Mouse (Mus musculus) limb, embryonic 11.5 days (tissue): ENCODE results near the gene Cdc5l. TPM values are rescaled to one million over a fixed set of nuclear protein-coding genes. Genes with fewer than 3 reads are reported as not detected.

ENCODE experiments used
- ATAC-seq: fragments of 200-750 bp; cut with Nextera tagmentation; 2 replicates; pipeline ENCODE4 v1.8.0; 2017; ENCODE audit warnings: low read depth; ENCODE audit not compliant: insufficient number of reproducible peaks, low FRiP score, low TSS enrichment
- DNase-seq: peaks from one replicate; pipeline ENCODE4 v3.0.0-alpha.2; 2015; ENCODE audit warnings: low spot score
- H3K27ac ChIP-seq: fragments of 300-500 bp; sonication (generic); replicated peaks from 2 replicates; pipeline ENCODE4 v1.5.1; 2014; ENCODE audit warnings: low read depth, mild to moderate bottlenecking, low read length
- H3K27me3 ChIP-seq: fragments of 300-500 bp; sonication (generic); 2 replicates; pipeline ENCODE4 v1.6.1; 2014; ENCODE audit warnings: mild to moderate bottlenecking, low read length, mixed read lengths; ENCODE audit not compliant: control insufficient read depth, insufficient read depth
- H3K36me3 ChIP-seq: fragments of 300-500 bp; sonication (generic); 2 replicates; pipeline ENCODE4 v1.6.1; 2014; ENCODE audit warnings: mild to moderate bottlenecking, low read length, moderate library complexity, mixed read lengths; ENCODE audit not compliant: control insufficient read depth, insufficient read depth
- H3K4me1 ChIP-seq: fragments of 300-500 bp; sonication (generic); 2 replicates; pipeline ENCODE4 v1.6.1; 2014; ENCODE audit warnings: low read length, mixed read lengths; ENCODE audit not compliant: control insufficient read depth, insufficient read depth
- H3K4me2 ChIP-seq: fragments of 300-500 bp; sonication (generic); 2 replicates; pipeline ENCODE4 v1.6.1; 2014; ENCODE audit warnings: low read depth, mild to moderate bottlenecking, moderate library complexity; ENCODE audit not compliant: severe bottlenecking
- H3K4me3 ChIP-seq: fragments of 300-500 bp; sonication (generic); 2 replicates; pipeline ENCODE4 v1.5.1; 2014; ENCODE audit warnings: low read depth, low read length
- H3K9ac ChIP-seq: fragments of 300-500 bp; sonication (generic); 2 replicates; pipeline ENCODE4 v1.6.1; 2014; ENCODE audit warnings: mild to moderate bottlenecking, low read length
- H3K9me3 ChIP-seq: fragments of 300-500 bp; sonication (generic); 2 replicates; pipeline ENCODE4 v1.6.1; 2016; ENCODE audit warnings: low read length; ENCODE audit not compliant: control insufficient read depth
- WGBS: fragments of 180-500 bp; shearing (Covaris S2); extraction: QIAGEN DNeasy Blood & Tissue Kit; methylation state at CpG from one replicate; pipeline ENCODE4 v1.1.7; 2014; 5-methylcytosine and 5-hydroxymethylcytosine counted together
- polyA plus RNA-seq: library from polyadenylated mRNA; unstranded; fragments of >200 nt; fragmentation: Nextera tagmentation; extraction: Ambion mirVana; gene quantifications from 2 replicates; pipeline ENCODE4 v1.2.1, GENCODE M21; 2014

The Cdc5l gene
- polyA plus RNA-seq, 1 experiment from 2014 or later = 88.4 TPM

DNA sequence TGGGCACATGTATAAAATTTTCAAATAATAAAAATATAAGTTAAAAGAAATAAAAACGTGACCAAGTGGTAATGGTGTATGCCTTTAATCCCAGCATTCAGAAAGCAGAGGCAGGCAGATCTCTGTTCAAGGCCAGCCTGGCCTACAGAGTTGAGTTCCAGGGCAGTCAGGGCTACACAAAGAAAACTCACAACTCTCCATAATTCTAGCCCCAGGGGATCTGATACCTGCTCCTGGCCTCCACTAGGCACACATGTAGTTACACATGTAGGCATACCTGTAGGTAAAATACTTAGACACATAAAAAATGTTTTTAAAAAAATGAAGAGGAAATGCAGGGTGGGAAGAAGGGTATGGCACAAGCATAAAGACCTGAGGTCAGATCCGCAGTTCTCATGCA is 21.3 kb upstream of the Cdc5l start:
- H3K4me2 ChIP-seq = no peak overlapping the region
- H3K4me1 ChIP-seq = no peaks in the 10 kb centered on the region
- no peak overlapping the region for H3K9ac ChIP-seq
- H3K27me3 ChIP-seq = no peaks in the 10 kb centered on the region
- H3K27ac ChIP-seq = no peak overlapping the region
- ATAC-seq (no peak), DNase-seq (no peak)
- no peaks in the 10 kb centered on the region for H3K36me3 ChIP-seq
- H3K4me3 ChIP-seq = no peak overlapping the region
- WGBS = 81% methylated on average over 2 of the region's 2 CpGs
- H3K9me3 ChIP-seq = no peaks in the 10 kb centered on the region

- DNase-seq = no peak
- no peak overlapping the region for H3K4me2 ChIP-seq
- H3K4me1 ChIP-seq = no peaks in the 10 kb centered on the region
- H3K36me3 ChIP-seq = no peaks in the 10 kb centered on the region; the same call in 1 of the 2 replicates
- no peaks in the 10 kb centered on the region for H3K27me3 ChIP-seq
- ATAC-seq = no peak
- H3K27ac ChIP-seq = no peak overlapping the region
- H3K9ac ChIP-seq = no peak overlapping the region
- H3K9me3 ChIP-seq = no peaks in the 10 kb centered on the region
- WGBS = 96% methylated on average over 1 of the region's 1 CpGs
- H3K4me3 ChIP-seq = no peak overlapping the region
Measured at GRCm38 (mm10) chr17:45452271-45452670, 18.7 kb upstream of the Cdc5l start.

DNA sequence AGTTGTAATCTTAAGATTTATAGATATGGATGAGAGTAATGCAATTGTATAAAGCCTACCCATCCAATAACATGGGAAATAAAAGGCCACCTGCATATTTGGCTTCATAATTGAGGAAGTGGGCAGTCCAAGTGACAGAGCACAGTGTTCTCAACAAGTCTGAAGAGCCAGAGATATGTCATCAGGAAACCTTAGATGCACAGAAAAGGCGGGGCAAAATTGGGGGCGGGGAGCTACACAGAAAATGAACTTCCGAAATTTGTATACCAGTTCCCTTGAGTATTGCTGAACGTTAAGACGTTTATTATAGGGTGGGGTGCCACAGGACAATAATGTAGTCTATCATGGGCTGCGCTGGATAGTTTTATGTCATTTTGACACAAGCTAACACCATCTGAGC is 16.6 kb upstream of the Cdc5l start:
- no peaks in the 10 kb centered on the region for H3K27me3 ChIP-seq
- no peak overlapping the region for H3K27ac ChIP-seq
- no peak overlapping the region for H3K9ac ChIP-seq
- ATAC-seq (no peak), DNase-seq (no peak)
- H3K9me3 ChIP-seq = no peaks in the 10 kb centered on the region
- H3K36me3 ChIP-seq = no peaks in the 10 kb centered on the region; the same call in 1 of the 2 replicates
- 93% methylated on average over 6 of the region's 6 CpGs for WGBS
- H3K4me1 ChIP-seq = no peaks in the 10 kb centered on the region
- H3K4me3 ChIP-seq = no peak overlapping the region
- H3K4me2 ChIP-seq = no peak overlapping the region

DNA sequence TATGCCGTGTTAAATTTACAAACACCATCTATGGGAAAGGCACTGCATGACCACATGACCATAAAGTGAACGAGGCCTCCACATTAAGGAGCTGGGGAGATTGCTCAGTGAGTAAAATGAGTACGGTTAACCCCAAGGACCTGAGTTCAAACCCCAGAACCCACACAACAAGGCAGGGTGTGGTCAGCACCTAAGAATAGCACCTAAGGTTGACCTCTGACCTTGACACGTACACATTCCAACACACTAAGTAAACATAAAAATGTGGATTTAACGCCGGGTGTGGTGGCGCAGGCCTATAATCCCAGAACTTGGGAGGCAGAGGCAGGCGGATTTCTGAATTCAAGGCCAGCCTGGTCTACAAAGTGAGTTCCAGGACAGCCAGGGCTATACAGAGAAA is 16.0 kb upstream of the Cdc5l start:
- Histone ChIP-seq H3K36me3 (no peaks in the 10 kb centered on the region; the same call in 1 of the 2 replicates), H3K4me3 (no peak overlapping the region), H3K27me3 (no peaks in the 10 kb centered on the region), H3K4me1 (no peaks in the 10 kb centered on the region), H3K4me2 (no peak overlapping the region), H3K9me3 (no peaks in the 10 kb centered on the region), H3K27ac (no peak overlapping the region), H3K9ac (no peak overlapping the region)
- DNase-seq (no peak), ATAC-seq (no peak)
- WGBS = 95% methylated on average over 8 of the region's 8 CpGs

DNA sequence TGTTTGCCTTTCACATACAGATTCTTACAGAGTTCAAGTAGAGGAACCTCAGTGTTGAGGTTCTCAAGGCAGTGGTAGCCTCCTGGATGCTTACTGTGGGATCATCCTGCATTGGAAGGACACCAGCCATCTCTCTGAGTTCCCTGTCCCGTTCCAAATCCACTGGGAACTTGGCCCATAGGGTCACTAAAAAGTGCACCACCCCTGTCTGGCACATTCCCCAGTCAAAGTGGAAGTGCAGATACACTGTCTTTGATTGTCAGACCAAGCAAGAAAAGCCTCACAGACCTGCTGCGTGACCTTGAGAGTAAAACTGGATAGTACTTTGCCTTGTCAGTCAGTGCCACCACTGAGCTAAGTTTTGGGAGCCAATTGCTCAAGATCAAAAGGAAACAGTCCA is 13.5 kb upstream of the Cdc5l start:
- Histone ChIP-seq H3K4me3 (no peak overlapping the region), H3K27ac (no peak overlapping the region), H3K27me3 (no peaks in the 10 kb centered on the region), H3K36me3 (no peaks in the 10 kb centered on the region; the same call in 1 of the 2 replicates), H3K9ac (no peak overlapping the region), H3K4me2 (no peak overlapping the region), H3K9me3 (no peaks in the 10 kb centered on the region), H3K4me1 (no peaks in the 10 kb centered on the region)
- DNase-seq = no peak
- WGBS = 85% methylated on average over 2 of the region's 2 CpGs
- no peak for ATAC-seq

GRCm38 (mm10) chr17:45445923-45446322 is 12.4 kb upstream of the Cdc5l start:
- Histone ChIP-seq H3K27ac (no peak overlapping the region), H3K4me2 (no peak overlapping the region), H3K9me3 (no peaks in the 10 kb centered on the region), H3K4me1 (no peaks in the 10 kb centered on the region), H3K9ac (no peak overlapping the region), H3K36me3 (no peaks in the 10 kb centered on the region; the same call in 1 of the 2 replicates), H3K27me3 (no peaks in the 10 kb centered on the region), H3K4me3 (no peak overlapping the region)
- ATAC-seq (no peak), DNase-seq (no peak)
- WGBS = 92% methylated on average over 4 of the region's 4 CpGs

DNA sequence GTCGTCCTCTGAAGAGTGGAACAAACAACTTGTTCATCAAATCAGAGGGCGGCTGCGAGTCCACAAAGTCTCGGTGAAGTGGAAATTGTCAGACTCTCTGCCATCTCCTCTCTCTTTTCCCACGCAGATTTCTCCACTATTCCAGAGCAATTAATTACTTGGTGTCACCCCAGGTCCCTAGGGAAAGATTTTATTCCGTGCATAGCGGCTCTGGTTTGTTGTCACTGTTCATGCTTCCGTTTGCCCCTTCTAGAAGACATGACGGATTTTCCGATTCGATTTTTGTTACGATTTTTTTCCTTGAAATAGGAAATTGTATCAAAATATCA is 689 bp upstream of the Cdc5l start:
- WGBS = 8% methylated on average over 12 of the region's 12 CpGs
- Histone ChIP-seq H3K9ac (peak overlapping the region; percentile 83), H3K36me3 (no peaks in the 10 kb centered on the region)

DNA sequence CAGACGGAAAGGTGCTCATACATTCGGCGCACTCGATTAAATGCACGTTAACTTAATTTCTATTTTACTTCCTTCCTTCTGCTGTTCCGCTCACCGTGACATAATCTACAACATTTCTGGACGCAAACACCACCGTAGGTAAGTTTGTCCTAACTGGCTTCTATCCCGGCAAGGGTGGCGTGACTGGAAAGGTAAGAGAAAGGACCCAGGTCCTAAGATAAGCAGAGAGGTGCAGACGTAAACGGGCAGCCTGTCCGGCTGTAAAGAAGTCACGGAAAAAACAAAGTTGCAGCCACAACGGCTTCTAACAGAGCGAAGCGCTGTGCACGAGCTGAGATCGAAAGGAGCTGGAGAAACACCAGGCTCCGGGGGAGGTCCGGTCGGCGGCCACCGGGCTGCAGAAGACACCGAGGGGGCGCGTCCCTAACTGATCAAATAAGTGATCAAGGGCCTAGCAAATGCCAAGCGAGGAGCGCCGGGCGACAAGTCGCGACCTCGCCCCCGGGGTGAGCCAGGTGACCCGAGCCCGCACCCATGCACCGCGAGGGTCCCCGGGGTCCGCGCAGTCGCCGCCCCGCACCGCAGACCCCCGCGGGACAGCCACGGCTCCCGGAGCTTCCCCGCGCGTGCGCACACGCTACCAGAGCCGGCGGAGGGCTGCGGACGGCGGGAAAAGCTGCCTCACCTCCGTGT is 685 bp downstream of the Cdc5l start:
- Histone ChIP-seq H3K27ac (peak overlapping the region; percentile 91), H3K4me1 (peaks cover 5% of the 10 kb centered on the region), H3K9me3 (no peaks in the 10 kb centered on the region), H3K9ac (peak overlapping the region; percentile 83), H3K4me2 (peak overlapping the region; percentile 57), H3K27me3 (no peaks in the 10 kb centered on the region), H3K36me3 (no peaks in the 10 kb centered on the region), H3K4me3 (peak overlapping the region; percentile 85)
- DNase-seq (no peak), ATAC-seq (peak; percentile 79)
- WGBS = 1% methylated on average over 62 of the region's 62 CpGs

More for the DNA sequence above, 689 bp upstream of the Cdc5l start:
- Histone ChIP-seq H3K4me3 (peak overlapping the region; percentile 85), H3K27me3 (no peaks in the 10 kb centered on the region), H3K9me3 (no peaks in the 10 kb centered on the region), H3K4me1 (peaks cover 5% of the 10 kb centered on the region), H3K27ac (peak overlapping the region; percentile 91), H3K4me2 (peak overlapping the region; percentile 78)
- ATAC-seq = no peak
- no peak for DNase-seq

- Histone ChIP-seq H3K27me3 (no peaks in the 10 kb centered on the region), H3K4me3 (peak overlapping the region; percentile 85), H3K4me2 (peak overlapping the region; percentile 57), H3K9ac (no peak overlapping the region), H3K36me3 (peaks cover 5% of the 10 kb centered on the region; the same call in 1 of the 2 replicates), H3K27ac (no peak overlapping the region), H3K9me3 (no peaks in the 10 kb centered on the region), H3K4me1 (peaks cover 5% of the 10 kb centered on the region)
- ATAC-seq = no peak
- DNase-seq = no peak
- WGBS = 76% methylated on average over 3 of the region's 3 CpGs
Measured at GRCm38 (mm10) chr17:45432007-45432406, 1.5 kb downstream of the Cdc5l start.
